Mouse (Mus musculus) CH12.LX (cell line): ENCODE data around the gene 4930455H04Rik.

Experiments
- CTCF ChIP-seq, 2 experiments: IDR thresholded peaks in 1 of 2; conservative IDR thresholded peaks in 1 of 2; 2 replicates each; pipeline ENCODE4 v1.5.1; 2011 to 2012; ENCODE audit warnings: low read depth in 2 of 2, low read length in 2 of 2, improper control_type of control experiment in 1 of 2, inconsistent platforms in 1 of 2, mild to moderate bottlenecking in 1 of 2, moderate library complexity in 1 of 2
- ETS1 ChIP-seq: conservative IDR thresholded peaks from 2 replicates; pipeline ENCODE4 v1.6.1; 2012; ENCODE audit warnings: low read depth, mild to moderate bottlenecking, inconsistent platforms, low read length, improper control_type of control experiment, moderate library complexity
- KAT2A ChIP-seq: IDR thresholded peaks from 2 replicates; pipeline ENCODE4 v1.6.1; 2012; ENCODE audit warnings: low read length, improper control_type of control experiment, inconsistent platforms; ENCODE audit not compliant: insufficient replicate concordance
- MEF2A ChIP-seq: IDR thresholded peaks from 2 replicates; pipeline ENCODE4 v1.6.1; 2014; ENCODE audit warnings: low read depth, mild to moderate bottlenecking, inconsistent platforms, low read length, improper control_type of control experiment, borderline replicate concordance
- POLR2A ChIP-seq: IDR thresholded peaks from 2 replicates; pipeline ENCODE4 v1.6.1; 2011; ENCODE audit warnings: low read depth, mild to moderate bottlenecking, improper control_type of control experiment, low read length

- TF ChIP-seq MEF2A, result no peak
- TF ChIP-seq POLR2A, result no peak
- TF ChIP-seq KAT2A, result no peak
- TF ChIP-seq ETS1, result no peak
- no peak for TF ChIP-seq CTCF (conservative IDR thresholded peaks at IDR 0.05 in 1 of 2, IDR thresholded peaks at IDR 0.05 in 1 of 2; ENCODE audit: low read depth in 2 of 2, low read length in 2 of 2)
These were observed 17.4 kb upstream of the 4930455H04Rik start for GRCm38 (mm10) chr3:116950665-116951115.
